Mouse (Mus musculus): ENCODE data around the gene Pex26. TPM values are rescaled to one million over a fixed set of nuclear protein-coding genes. Genes with fewer than 3 reads are reported as not detected.

The Pex26 gene
- polyA plus RNA-seq (2014; fragmentation: Nextera tagmentation; extraction: Ambion mirVana) = 15.1 and 16.4 TPM in 2 replicates

GRCm38 (mm10) chr6:121183414-121184173 is at the start of gene Pex26:
Pex26 (plus strand) TSS chr6:121183667.
- 1% methylated on average over 32 of the region's 32 CpGs for WGBS
- peak; percentile 97 for DNase-seq
- ATAC-seq (ENCODE audit: low FRiP score, low TSS enrichment) = peak; percentile 90

GRCm38 (mm10) chr6:121134249-121134648 is 49.2 kb upstream of the Pex26 start:
- H3K4me3 ChIP-seq (replicated peaks; ENCODE audit: low read depth, low read length) = no peak overlapping the region
- 11% methylated on average over 3 of the region's 3 CpGs for WGBS
- no peaks in the 10 kb centered on the region for H3K27me3 ChIP-seq (ENCODE audit: control insufficient read depth, insufficient read depth, low read length)
- H3K9ac ChIP-seq (replicated peaks; ENCODE audit: low read length) = no peak overlapping the region
- ATAC-seq (ENCODE audit: low FRiP score, low TSS enrichment) (no peak), DNase-seq (no peak)
- H3K27ac ChIP-seq (replicated peaks; ENCODE audit: low read depth, low read length) = no peak overlapping the region
- H3K36me3 ChIP-seq (ENCODE audit: control insufficient read depth, insufficient read depth, low read length) = no peaks in the 10 kb centered on the region
- 0 out of 2 replicates have a peak, but pooled peaks cover 6% of the 10 kb centered on the region for H3K4me1 ChIP-seq (ENCODE audit: control insufficient read depth, insufficient read depth, low read length)
- H3K4me2 ChIP-seq (ENCODE audit: low read length) = no peak overlapping the region
- H3K9me3 ChIP-seq (ENCODE audit: control insufficient read depth, low read length) = no peaks in the 10 kb centered on the region

More at GRCm38 (mm10) chr6:121183414-121184173, at the start of gene Pex26:
- peak within 1 kb of the TSS; percentile 91 for H3K4me2 ChIP-seq (ENCODE audit: low read length)
- peak within 1 kb of the TSS; percentile 69 for H3K4me3 ChIP-seq (replicated peaks; ENCODE audit: low read depth, low read length)
- no peaks in the 10 kb centered on the region for H3K9me3 ChIP-seq (ENCODE audit: control insufficient read depth, low read length)
- peaks cover 16% of the 10 kb centered on the region for H3K4me1 ChIP-seq (ENCODE audit: control insufficient read depth, insufficient read depth, low read length)
- H3K27ac ChIP-seq (replicated peaks; ENCODE audit: low read depth, low read length) = peak within 1 kb of the TSS; percentile 88
- peak within 1 kb of the TSS; percentile 66 for H3K9ac ChIP-seq (replicated peaks; ENCODE audit: low read length)
- H3K36me3 ChIP-seq (ENCODE audit: control insufficient read depth, insufficient read depth, low read length) = peaks cover 19% of the 10 kb centered on the region
- no peaks in the 10 kb centered on the region for H3K27me3 ChIP-seq (ENCODE audit: control insufficient read depth, insufficient read depth, low read length)

- Histone ChIP-seq H3K4me3 (replicated peaks; ENCODE audit: low read depth, low read length) (no peak overlapping the region), H3K4me2 (ENCODE audit: low read length) (no peak overlapping the region), H3K36me3 (ENCODE audit: control insufficient read depth, insufficient read depth, low read length) (no peaks in the 10 kb centered on the region), H3K27me3 (ENCODE audit: control insufficient read depth, insufficient read depth, low read length) (no peaks in the 10 kb centered on the region), H3K9me3 (ENCODE audit: control insufficient read depth, low read length) (no peaks in the 10 kb centered on the region), H3K4me1 (ENCODE audit: control insufficient read depth, insufficient read depth, low read length) (0 out of 2 replicates have a peak, but pooled peaks cover 6% of the 10 kb centered on the region), H3K27ac (replicated peaks; ENCODE audit: low read depth, low read length) (no peak overlapping the region), H3K9ac (replicated peaks; ENCODE audit: low read length) (no peak overlapping the region)
- WGBS = 60% methylated on average over 5 of the region's 5 CpGs
- DNase-seq (no peak), ATAC-seq (ENCODE audit: low FRiP score, low TSS enrichment) (no peak)
Observed at GRCm38 (mm10) chr6:121134884-121135283, 48.6 kb upstream of the Pex26 start.

- 75% methylated on average over 6 of the region's 6 CpGs for WGBS
Observed at GRCm38 (mm10) chr6:121137222-121137621, 46.2 kb upstream of the Pex26 start.

GRCm38 (mm10) chr6:121138338-121139040 is 45.0 kb upstream of the Pex26 start:
- H3K27me3 ChIP-seq (ENCODE audit: control insufficient read depth, insufficient read depth, low read length) = no peaks in the 10 kb centered on the region
- no peak overlapping the region for H3K4me3 ChIP-seq (replicated peaks; ENCODE audit: low read depth, low read length)
- WGBS = 89% methylated on average over 12 of the region's 12 CpGs
- H3K27ac ChIP-seq (replicated peaks; ENCODE audit: low read depth, low read length) = no peak overlapping the region
- ATAC-seq (ENCODE audit: low FRiP score, low TSS enrichment) (no peak), DNase-seq (no peak)
- H3K9me3 ChIP-seq (ENCODE audit: control insufficient read depth, low read length) = no peaks in the 10 kb centered on the region
- no peaks in the 10 kb centered on the region for H3K4me1 ChIP-seq (ENCODE audit: control insufficient read depth, insufficient read depth, low read length)
- no peaks in the 10 kb centered on the region for H3K36me3 ChIP-seq (ENCODE audit: control insufficient read depth, insufficient read depth, low read length)
- no peak overlapping the region for H3K9ac ChIP-seq (replicated peaks; ENCODE audit: low read length)
- H3K4me2 ChIP-seq (ENCODE audit: low read length) = no peak overlapping the region

More at GRCm38 (mm10) chr6:121137222-121137621, 46.2 kb upstream of the Pex26 start:
- ATAC-seq (ENCODE audit: low FRiP score, low TSS enrichment) (no peak), DNase-seq (no peak)
- no peak overlapping the region for H3K4me2 ChIP-seq (ENCODE audit: low read length)
- no peaks in the 10 kb centered on the region for H3K9me3 ChIP-seq (ENCODE audit: control insufficient read depth, low read length)
- no peak overlapping the region for H3K4me3 ChIP-seq (replicated peaks; ENCODE audit: low read depth, low read length)
- no peaks in the 10 kb centered on the region for H3K36me3 ChIP-seq (ENCODE audit: control insufficient read depth, insufficient read depth, low read length)
- no peaks in the 10 kb centered on the region for H3K4me1 ChIP-seq (ENCODE audit: control insufficient read depth, insufficient read depth, low read length)
- H3K9ac ChIP-seq (replicated peaks; ENCODE audit: low read length) = no peak overlapping the region
- H3K27ac ChIP-seq (replicated peaks; ENCODE audit: low read depth, low read length) = no peak overlapping the region
- H3K27me3 ChIP-seq (ENCODE audit: control insufficient read depth, insufficient read depth, low read length) = no peaks in the 10 kb centered on the region

GRCm38 (mm10) chr6:121139271-121139670 is 44.2 kb upstream of the Pex26 start:
- Histone ChIP-seq H3K4me2 (ENCODE audit: low read length) (no peak overlapping the region), H3K27ac (replicated peaks; ENCODE audit: low read depth, low read length) (no peak overlapping the region), H3K9me3 (ENCODE audit: control insufficient read depth, low read length) (no peaks in the 10 kb centered on the region), H3K4me1 (ENCODE audit: control insufficient read depth, insufficient read depth, low read length) (no peaks in the 10 kb centered on the region), H3K36me3 (ENCODE audit: control insufficient read depth, insufficient read depth, low read length) (no peaks in the 10 kb centered on the region), H3K4me3 (replicated peaks; ENCODE audit: low read depth, low read length) (no peak overlapping the region), H3K27me3 (ENCODE audit: control insufficient read depth, insufficient read depth, low read length) (no peaks in the 10 kb centered on the region), H3K9ac (replicated peaks; ENCODE audit: low read length) (no peak overlapping the region)
- DNase-seq (no peak), ATAC-seq (ENCODE audit: low FRiP score, low TSS enrichment) (no peak)
- 89% methylated on average over 1 of the region's 1 CpGs for WGBS

- no peaks in the 10 kb centered on the region for H3K36me3 ChIP-seq (ENCODE audit: control insufficient read depth, insufficient read depth, low read length)
- no peak for DNase-seq
- no peak overlapping the region for H3K27ac ChIP-seq (replicated peaks; ENCODE audit: low read depth, low read length)
- H3K4me1 ChIP-seq (ENCODE audit: control insufficient read depth, insufficient read depth, low read length) = peaks cover 3% of the 10 kb centered on the region; the same call in 1 of the 2 replicates
- 80% methylated on average over 7 of the region's 7 CpGs for WGBS
- no peaks in the 10 kb centered on the region for H3K9me3 ChIP-seq (ENCODE audit: control insufficient read depth, low read length)
- no peak overlapping the region for H3K9ac ChIP-seq (replicated peaks; ENCODE audit: low read length)
- no peak overlapping the region for H3K4me2 ChIP-seq (ENCODE audit: low read length)
- H3K27me3 ChIP-seq (ENCODE audit: control insufficient read depth, insufficient read depth, low read length) = no peaks in the 10 kb centered on the region
- no peak overlapping the region for H3K4me3 ChIP-seq (replicated peaks; ENCODE audit: low read depth, low read length)
- ATAC-seq (ENCODE audit: low FRiP score, low TSS enrichment) = no peak
Observed at GRCm38 (mm10) chr6:121142298-121142697, 41.2 kb upstream of the Pex26 start.

- H3K4me3 ChIP-seq (replicated peaks; ENCODE audit: low read depth, low read length) = no peak overlapping the region
- H3K27ac ChIP-seq (replicated peaks; ENCODE audit: low read depth, low read length) = no peak overlapping the region
- DNase-seq (no peak), ATAC-seq (ENCODE audit: low FRiP score, low TSS enrichment) (no peak)
- no peaks in the 10 kb centered on the region for H3K36me3 ChIP-seq (ENCODE audit: control insufficient read depth, insufficient read depth, low read length)
- WGBS = 88% methylated on average over 8 of the region's 8 CpGs
- no peaks in the 10 kb centered on the region for H3K9me3 ChIP-seq (ENCODE audit: control insufficient read depth, low read length)
- no peak overlapping the region for H3K4me2 ChIP-seq (ENCODE audit: low read length)
- H3K27me3 ChIP-seq (ENCODE audit: control insufficient read depth, insufficient read depth, low read length) = no peaks in the 10 kb centered on the region
- peaks cover 3% of the 10 kb centered on the region; the same call in 1 of the 2 replicates for H3K4me1 ChIP-seq (ENCODE audit: control insufficient read depth, insufficient read depth, low read length)
- no peak overlapping the region for H3K9ac ChIP-seq (replicated peaks; ENCODE audit: low read length)
Observed at GRCm38 (mm10) chr6:121143439-121143838, 40.0 kb upstream of the Pex26 start.

All from midbrain, embryonic 14.5 days (tissue).